In genomic region chr3:102525856-102526255, GRCm38 (mm10) we compare ENCODE assay signal across 14 mouse cellular contexts. TPM values are rescaled to one million over a fixed set of nuclear protein-coding genes. Genes with fewer than 3 reads are reported as not detected.
A peak's percentile ranks its signal among the peaks of the same experiment; 100 is the strongest.
DNase-seq lines count a peak whose midpoint lies in the region; ATAC-seq lines count a peak whose summit lies in the region.
"Had no signal": no experiment of that assay in that cellular context is flagged by ENCODE, and none has a peak within 500 bp of the region (broad histone marks: within the 10 kb centered on the region; RNA-seq: fewer than 3 reads in every experiment).

No protein-coding gene starts in this region.

- H3K9me3 ChIP-seq in lung, embryonic 16.5 days (ENCODE audit: control insufficient read depth, low read length) = no peaks in the 10 kb centered on the region
- H3K9me3 ChIP-seq in heart, embryonic 16.5 days (replicated peaks; ENCODE audit: control insufficient read depth, low read length) = no peaks in the 10 kb centered on the region
- no peaks in the 10 kb centered on the region for H3K9me3 ChIP-seq in stomach, embryonic 15.5 days
- H3K9me3 ChIP-seq in liver, embryonic 12.5 days (replicated peaks) = no peaks in the 10 kb centered on the region
- H3K9me3 ChIP-seq: forebrain, embryonic 15.5 days; hindbrain, embryonic 15.5 days had no signal

- 0 out of 2 replicates have a peak overlapping the region, but pooled peaks have one; percentile 34 for H3K4me2 ChIP-seq in lung, embryonic 16.5 days (ENCODE audit: low read depth, low read length)
- H3K4me2 ChIP-seq in heart, embryonic 16.5 days (ENCODE audit: low read depth, low read length) = peak overlapping the region; percentile 54
- peak overlapping the region; percentile 19; the same call in 1 of the 2 replicates for H3K4me2 ChIP-seq in stomach, embryonic 15.5 days
- H3K4me2 ChIP-seq in liver, embryonic 12.5 days = no peak overlapping the region
- H3K4me2 ChIP-seq: forebrain, embryonic 15.5 days; hindbrain, embryonic 15.5 days had no signal

- H3K4me1 ChIP-seq in lung, embryonic 16.5 days (replicated peaks; ENCODE audit: control insufficient read depth, insufficient read depth, low read length) = peaks cover 11% of the 10 kb centered on the region; the same call in 1 of the 2 replicates
- H3K4me1 ChIP-seq in heart, embryonic 16.5 days (ENCODE audit: control insufficient read depth, insufficient read depth, low read length) = peaks cover 18% of the 10 kb centered on the region
- H3K4me1 ChIP-seq in stomach, embryonic 15.5 days = no peaks in the 10 kb centered on the region
- no peaks in the 10 kb centered on the region for H3K4me1 ChIP-seq in liver, embryonic 12.5 days
- H3K4me1 ChIP-seq: forebrain, embryonic 15.5 days; hindbrain, embryonic 15.5 days had no signal

- peak; percentile 47 for DNase-seq in gastrocnemius, adult 18-20 months (ENCODE audit: low spot score)
- no peak for DNase-seq in gastrocnemius, postnatal 14 days
- DNase-seq in lung, adult 18-20 months = no peak
- no peak for DNase-seq in cerebellum, postnatal 36 days
- DNase-seq: thymus, postnatal 4 days had no signal

- ATAC-seq in lung, embryonic 16.5 days (ENCODE audit: low read depth) = no peak
- ATAC-seq in heart, embryonic 16.5 days (replicated peaks; ENCODE audit: extremely low read depth, insufficient read depth, low FRiP score) = no peak
- no peak for ATAC-seq in stomach, embryonic 15.5 days (ENCODE audit: insufficient read depth, low FRiP score, low read depth)
- ATAC-seq in liver, embryonic 12.5 days = no peak
- ATAC-seq: forebrain, embryonic 15.5 days had no signal

- no peaks in the 10 kb centered on the region for H3K36me3 ChIP-seq in lung, embryonic 16.5 days (ENCODE audit: control insufficient read depth, insufficient read depth, low read length)
- no peaks in the 10 kb centered on the region for H3K36me3 ChIP-seq in heart, embryonic 16.5 days (ENCODE audit: control insufficient read depth, insufficient read depth)
- H3K36me3 ChIP-seq in stomach, embryonic 15.5 days = no peaks in the 10 kb centered on the region
- no peaks in the 10 kb centered on the region for H3K36me3 ChIP-seq in liver, embryonic 12.5 days
- H3K36me3 ChIP-seq: forebrain, embryonic 15.5 days; hindbrain, embryonic 15.5 days had no signal

- intact Hi-C loops in gastrocnemius, postnatal 14 days (cut with DNase I; ENCODE audit: low total_unique reads) = no loop called here

- no peak overlapping the region for H3K9ac ChIP-seq in lung, embryonic 16.5 days (ENCODE audit: low read length)
- H3K9ac ChIP-seq in heart, embryonic 16.5 days (ENCODE audit: low read length) = no peak overlapping the region
- no peak overlapping the region for H3K9ac ChIP-seq in stomach, embryonic 15.5 days
- H3K9ac ChIP-seq in liver, embryonic 12.5 days = no peak overlapping the region
- H3K9ac ChIP-seq: forebrain, embryonic 15.5 days; hindbrain, embryonic 15.5 days; liver, embryonic 14.5 days had no signal

- no peak overlapping the region for H3K27ac ChIP-seq in lung, embryonic 16.5 days (ENCODE audit: low read length)
- H3K27ac ChIP-seq in heart, embryonic 16.5 days (ENCODE audit: low read length) = no peak overlapping the region
- no peak overlapping the region for H3K27ac ChIP-seq in stomach, embryonic 15.5 days
- no peak overlapping the region for H3K27ac ChIP-seq in liver, embryonic 12.5 days
- H3K27ac ChIP-seq: forebrain, embryonic 15.5 days; hindbrain, embryonic 15.5 days; liver, embryonic 14.5 days had no signal

- no peaks in the 10 kb centered on the region for H3K27me3 ChIP-seq in lung, embryonic 16.5 days (ENCODE audit: control insufficient read depth, insufficient read depth, low read depth, low read length)
- H3K27me3 ChIP-seq in heart, embryonic 16.5 days (ENCODE audit: control insufficient read depth, insufficient read depth, low read length) = no peaks in the 10 kb centered on the region
- H3K27me3 ChIP-seq in stomach, embryonic 15.5 days (replicated peaks) = no peaks in the 10 kb centered on the region
- no peaks in the 10 kb centered on the region for H3K27me3 ChIP-seq in liver, embryonic 12.5 days (replicated peaks)
- H3K27me3 ChIP-seq: forebrain, embryonic 15.5 days; hindbrain, embryonic 15.5 days had no signal

- no peak overlapping the region for H3K4me3 ChIP-seq in lung, embryonic 16.5 days (ENCODE audit: low read length)
- H3K4me3 ChIP-seq in heart, embryonic 16.5 days (ENCODE audit: low read length) = no peak overlapping the region
- no peak overlapping the region for H3K4me3 ChIP-seq in stomach, embryonic 15.5 days (replicated peaks)
- no peak overlapping the region for H3K4me3 ChIP-seq in liver, embryonic 12.5 days
- H3K4me3 ChIP-seq: forebrain, embryonic 15.5 days; hindbrain, embryonic 15.5 days had no signal

- WGBS in lung, embryonic 16.5 days = 56% methylated on average over 8 of the region's 8 CpGs
- WGBS in heart, embryonic 16.5 days = 66% methylated on average over 8 of the region's 8 CpGs
- 63% methylated on average over 8 of the region's 8 CpGs for WGBS in stomach, embryonic 15.5 days
- 64% methylated on average over 8 of the region's 8 CpGs for WGBS in liver, embryonic 12.5 days (ENCODE audit: insufficient replicate concordance)

RNA-seq across cellular contexts. Expression of gene Ngf, which starts 56.1 kb away (rescaled TPM):
- total RNA-seq in gastrocnemius, adult 18-20 months (2021) = under 1 TPM; 0.52 to 0.68 TPM
- under 1 TPM; 0.75 to 0.96 TPM for total RNA-seq in gastrocnemius, postnatal 14 days (2021)
- polyA plus RNA-seq in lung, embryonic 16.5 days (2015; fragmentation: Nextera tagmentation; extraction: Ambion mirVana) = 0.82 and 1.3 TPM in 2 replicates
- polyA plus RNA-seq in heart, embryonic 16.5 days (2015; fragmentation: Nextera tagmentation; extraction: Ambion mirVana) = 2.8 and 3.1 TPM in 2 replicates
- 4.4 and 4.8 TPM in 2 replicates for polyA plus RNA-seq in stomach, embryonic 15.5 days (2015; fragmentation: Nextera tagmentation; extraction: Ambion mirVana)
- polyA plus RNA-seq in liver, embryonic 12.5 days (2016; fragmentation: Nextera tagmentation; extraction: Ambion mirVana) = 0.21 and 0.25 TPM in 2 replicates
- total RNA-seq: megakaryocyte progenitor cell, adult 5-6 weeks; monocyte, adult 5-6 weeks had no signal
